Mouse (Mus musculus) Patski (cell line): ENCODE measurements around the gene Ift172. TPM values are rescaled to one million over a fixed set of nuclear protein-coding genes. Genes with fewer than 3 reads are reported as not detected.

ENCODE experiments used
- ATAC-seq: fragments of 100-300 bp; one replicate; pipeline ENCODE4 v1.8.0; 2021
- CTCF ChIA-PET: fragments of 350-600 bp; sonication (Branson Sonifier 250); formaldehyde crosslinking; loops from one replicate; lab custom pipeline; 2022; ENCODE audit warnings: inconsistent platforms; lab: Charles Lee
- POLR2A ChIA-PET: fragments of 350-600 bp; sonication (Branson Sonifier 250); formaldehyde crosslinking; loops from one replicate; lab custom pipeline; 2022; ENCODE audit warnings: antibody characterized with exemption, inconsistent platforms; lab: Charles Lee
- DNase-seq: peaks from one replicate; pipeline ENCODE4 v3.0.0-alpha.2; 2011; ENCODE audit warnings: low read depth, low spot score
- H3K27me3 ChIP-seq: fragments of 371-371 bp; one replicate; pipeline ENCODE4 v1.5.1; 2021
- CTCF ChIP-seq: fragments of 100-300 bp; IDR thresholded peaks from one replicate; pipeline ENCODE4 v1.5.1; 2021
- in situ Hi-C: fragments of 300-500 bp; cut with MboI; formaldehyde crosslinking; loops from 3 replicates; pipeline ENCODE4 v1.11.1; 2018; ENCODE audit warnings: low pct_unique_long_range_greater_than_20kb, mixed read lengths
- polyA plus RNA-seq: library from polyadenylated mRNA; unstranded; gene quantifications from one replicate; pipeline ENCODE4 v1.2.3, GENCODE M21; 2021

The Ift172 gene
- polyA plus RNA-seq, 1 experiment from 2014 or later: 57.9 TPM

DNA sequence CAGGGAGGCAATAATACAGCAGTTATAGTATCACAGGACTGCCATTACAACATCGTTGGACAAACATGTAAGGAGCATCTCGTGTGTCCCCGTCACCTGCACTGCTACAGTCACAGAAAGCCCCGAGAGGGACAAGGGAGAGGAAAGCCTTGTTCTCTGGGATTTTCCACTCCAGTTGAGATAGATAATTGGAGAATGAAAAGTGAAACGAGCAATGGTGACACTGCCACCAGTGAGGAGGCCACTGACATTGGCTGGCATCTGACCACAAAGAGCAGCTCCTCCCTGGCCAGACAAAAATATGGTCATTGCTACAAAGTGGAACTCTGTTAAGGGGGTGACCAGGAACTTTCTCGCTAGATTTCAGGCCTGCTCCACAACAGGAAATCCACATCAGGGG, 23.2 kb downstream of the Ift172 start:
- ChIA-PET POLR2A (interaction anchor here (0.9 kb wide), 1 partner anchor 25 kb away, joined by 7 read pairs; no protein-coding TSS in a partner anchor), CTCF (no interaction called here)
- ATAC-seq (no peak), DNase-seq (no peak)
- in situ Hi-C loops: no loop called here
- no peaks in the 10 kb centered on the region for H3K27me3 ChIP-seq
- no peak for TF ChIP-seq CTCF

DNA sequence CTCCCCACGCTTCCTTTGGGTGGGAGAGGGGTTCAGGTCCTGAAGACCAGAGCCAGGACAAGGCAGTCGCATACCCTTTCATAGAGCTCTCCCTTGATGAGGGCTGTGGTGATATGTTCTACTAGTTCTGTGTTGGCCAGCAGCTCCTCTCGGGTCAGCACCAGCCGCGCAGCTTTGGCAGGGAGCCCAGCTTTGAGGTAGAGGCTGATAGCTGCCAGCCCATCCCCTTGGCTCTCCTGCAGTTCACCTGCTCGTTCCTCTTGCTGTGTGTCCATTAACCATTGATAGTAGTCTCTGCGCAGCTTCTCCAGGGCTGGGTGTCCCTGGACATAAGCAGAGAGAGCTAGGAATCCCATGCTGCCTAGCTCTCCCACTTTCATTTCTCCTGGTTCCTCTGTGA, 24.8 kb downstream of the Ift172 start:
- CTCF ChIA-PET: no interaction called here
- in situ Hi-C loops: no loop called here

DNA sequence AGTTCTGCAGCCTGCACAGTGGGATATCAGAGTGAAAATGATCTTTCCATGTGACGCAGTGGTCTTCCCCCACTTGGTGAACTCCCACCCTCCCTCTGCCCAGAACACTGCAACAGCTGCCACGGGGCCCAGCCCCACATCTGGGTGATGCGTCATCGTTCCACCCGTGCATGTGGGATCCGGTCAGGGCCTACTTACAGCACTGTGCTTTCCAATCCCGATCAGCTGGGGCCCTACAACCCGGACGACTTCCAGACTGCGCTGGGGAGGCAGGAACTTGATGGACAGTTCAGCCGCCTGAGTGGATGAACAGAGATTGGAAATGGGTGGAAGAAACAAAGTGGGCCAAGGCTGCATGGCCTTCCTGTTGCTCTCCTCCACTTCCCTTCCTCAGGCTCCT, 33.3 kb downstream of the Ift172 start:
- DNase-seq (no peak), ATAC-seq (no peak)
- in situ Hi-C loops: loop anchor here (10.0 kb wide), 1 partner anchor 67 kb away; no protein-coding TSS in a partner anchor
- TF ChIP-seq CTCF: no peak
- POLR2A ChIA-PET: no interaction called here
- no peaks in the 10 kb centered on the region for H3K27me3 ChIP-seq
- CTCF ChIA-PET: interaction anchor here (1.3 kb wide), 1 partner anchor 15 kb away, joined by 4 read pairs; no protein-coding TSS in a partner anchor

More for the DNA sequence above, 24.8 kb downstream of the Ift172 start:
- no peaks in the 10 kb centered on the region for H3K27me3 ChIP-seq
- ATAC-seq: no peak
- no peak for DNase-seq
- no peak for TF ChIP-seq CTCF
- POLR2A ChIA-PET: no interaction called here

DNA sequence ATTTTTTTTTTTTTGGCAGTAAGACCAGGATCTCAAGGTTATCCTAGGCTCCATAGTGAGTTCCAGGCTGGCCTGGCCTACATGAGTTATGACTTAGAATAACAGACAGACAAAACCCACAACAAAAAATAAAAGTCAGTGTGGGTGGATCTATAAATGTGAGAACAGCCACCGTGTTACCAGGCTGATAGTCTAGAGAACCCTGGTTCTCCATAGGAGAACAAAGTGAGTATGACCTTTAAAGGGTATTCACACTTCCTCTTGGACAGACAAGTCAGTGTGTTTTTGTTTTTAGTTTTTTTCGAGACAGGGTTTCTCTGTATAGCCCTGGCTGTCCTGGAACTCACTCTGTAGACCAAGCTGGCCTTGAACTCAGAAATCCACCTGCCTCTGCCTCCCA, 34.9 kb downstream of the Ift172 start:
- no peak for DNase-seq
- TF ChIP-seq CTCF: no peak
- in situ Hi-C loops: loop anchor here (10.0 kb wide), 1 partner anchor 69 kb away; no protein-coding TSS in a partner anchor
- CTCF ChIA-PET: no interaction called here
- POLR2A ChIA-PET: interaction anchor here (0.6 kb wide), 1 partner anchor 416 kb away, joined by 5 read pairs; no protein-coding TSS in a partner anchor
- ATAC-seq: no peak
- no peaks in the 10 kb centered on the region for H3K27me3 ChIP-seq

DNA sequence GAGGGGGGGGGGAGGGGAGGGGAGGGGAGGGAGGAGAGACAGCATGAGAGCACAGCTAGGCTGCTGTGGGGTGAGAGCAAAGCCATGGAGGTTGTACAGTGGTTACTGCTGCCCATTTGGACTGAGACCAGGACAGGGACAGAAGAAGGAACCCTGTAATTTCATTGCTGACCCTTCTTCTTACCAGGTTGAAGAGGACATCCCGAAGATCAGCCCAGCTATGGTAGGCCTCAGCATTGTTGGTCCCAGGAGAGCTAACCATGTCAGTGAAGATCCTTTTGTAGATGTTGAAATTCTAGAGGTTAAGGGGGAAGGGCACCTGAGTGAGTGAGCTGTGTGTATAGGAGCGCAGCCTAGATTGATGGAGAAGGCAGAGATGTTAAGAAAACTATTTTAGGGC, 35.5 kb downstream of the Ift172 start:
- in situ Hi-C loops: loop anchor here (10.0 kb wide), 1 partner anchor 69 kb away; no protein-coding TSS in a partner anchor

DNA sequence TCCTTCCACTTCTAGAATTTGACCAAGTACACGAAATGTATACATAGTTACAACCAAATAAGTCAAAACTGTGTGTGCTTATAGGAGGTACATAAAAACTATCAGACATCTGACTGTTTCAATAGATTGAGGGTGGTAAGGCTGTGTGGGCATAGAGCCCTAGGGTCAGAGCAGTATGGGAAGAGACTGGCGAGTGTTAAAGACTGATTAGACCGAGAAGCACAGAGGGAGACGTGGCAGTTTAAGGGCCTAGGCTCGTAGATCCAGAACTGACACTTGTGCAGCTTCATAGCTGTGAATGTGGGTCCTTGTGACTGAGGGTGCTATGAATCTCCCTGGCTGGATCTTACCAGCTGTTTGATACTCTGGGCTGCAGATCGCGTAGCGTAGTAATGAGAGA, 36.0 kb downstream of the Ift172 start:
- in situ Hi-C loops: loop anchor here (10.0 kb wide), 1 partner anchor 70 kb away; no protein-coding TSS in a partner anchor
- ChIA-PET POLR2A (interaction anchor here (0.6 kb wide), 1 partner anchor 16 kb away, joined by 3 read pairs; no protein-coding TSS in a partner anchor), CTCF (interaction anchor here (0.9 kb wide), 1 partner anchor 11 kb away, joined by 3 read pairs; no protein-coding TSS in a partner anchor)
- ATAC-seq (no peak), DNase-seq (no peak)
- no peak for TF ChIP-seq CTCF
- no peaks in the 10 kb centered on the region for H3K27me3 ChIP-seq

More for the DNA sequence above, 35.5 kb downstream of the Ift172 start:
- ChIA-PET POLR2A (interaction anchor here (0.6 kb wide), 2 partner anchors 15 to 417 kb away, joined by 3 to 5 read pairs; no protein-coding TSS in a partner anchor), CTCF (no interaction called here)
- ATAC-seq (no peak), DNase-seq (no peak)
- no peaks in the 10 kb centered on the region for H3K27me3 ChIP-seq
- TF ChIP-seq CTCF: no peak

DNA sequence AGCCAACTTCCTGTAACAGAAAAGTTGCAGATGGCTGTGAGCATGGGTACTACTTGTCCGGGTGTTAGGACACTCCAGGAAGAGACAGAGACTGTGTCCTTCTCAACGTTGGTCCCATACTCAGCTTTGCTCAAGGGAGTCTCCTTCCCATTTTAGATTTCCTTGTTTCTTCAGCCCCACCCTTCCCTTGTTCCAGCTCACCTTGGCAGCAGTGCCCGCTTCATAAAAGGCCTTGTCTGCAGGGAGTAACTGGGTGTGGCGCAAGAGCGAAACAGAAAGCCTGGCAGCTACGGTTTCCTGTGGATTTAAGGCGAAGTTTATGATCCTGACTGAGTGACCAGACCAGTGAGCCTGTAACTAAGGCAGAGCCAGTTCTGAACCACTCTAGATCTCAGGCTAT, 36.5 kb downstream of the Ift172 start:
- no peaks in the 10 kb centered on the region for H3K27me3 ChIP-seq
- no peak for DNase-seq
- ChIA-PET POLR2A (interaction anchor here (0.6 kb wide), 1 partner anchor 16 kb away, joined by 3 read pairs; no protein-coding TSS in a partner anchor), CTCF (interaction anchor here (0.9 to 1.7 kb wide), 2 partner anchors 11 to 74 kb away, joined by 3 read pairs; no protein-coding TSS in a partner anchor)
- TF ChIP-seq CTCF: no peak
- ATAC-seq: no peak
- in situ Hi-C loops: loop anchor here (10.0 kb wide), 1 partner anchor 70 kb away; no protein-coding TSS in a partner anchor

DNA sequence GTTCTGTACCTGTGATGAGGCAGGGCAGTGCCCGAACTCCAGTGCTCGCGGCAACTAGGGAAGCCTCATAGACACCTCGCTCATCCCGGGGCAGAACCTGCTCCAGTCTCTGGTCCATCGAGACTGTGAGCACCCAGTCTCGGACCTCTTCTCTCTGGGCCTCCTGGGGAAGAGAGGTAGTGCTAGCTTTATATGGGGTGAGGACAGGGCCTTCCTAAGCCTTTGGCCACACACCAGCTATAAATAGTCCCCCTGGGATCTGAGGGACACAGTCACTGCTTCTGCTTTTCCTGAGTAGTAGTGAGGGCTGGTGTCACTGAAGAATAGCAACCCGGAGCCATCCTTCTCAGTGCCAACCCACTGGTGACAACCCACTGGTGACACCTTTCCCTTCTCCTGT, 37.1 kb downstream of the Ift172 start:
- in situ Hi-C loops: loop anchor here (10.0 kb wide), 1 partner anchor 71 kb away; no protein-coding TSS in a partner anchor
- CTCF ChIA-PET: interaction anchor here (0.9 to 1.7 kb wide), 2 partner anchors 10 to 74 kb away, joined by 3 read pairs; no protein-coding TSS in a partner anchor
- DNase-seq (no peak), ATAC-seq (no peak)
- no peak for TF ChIP-seq CTCF
- H3K27me3 ChIP-seq: no peaks in the 10 kb centered on the region
- POLR2A ChIA-PET: no interaction called here

DNA sequence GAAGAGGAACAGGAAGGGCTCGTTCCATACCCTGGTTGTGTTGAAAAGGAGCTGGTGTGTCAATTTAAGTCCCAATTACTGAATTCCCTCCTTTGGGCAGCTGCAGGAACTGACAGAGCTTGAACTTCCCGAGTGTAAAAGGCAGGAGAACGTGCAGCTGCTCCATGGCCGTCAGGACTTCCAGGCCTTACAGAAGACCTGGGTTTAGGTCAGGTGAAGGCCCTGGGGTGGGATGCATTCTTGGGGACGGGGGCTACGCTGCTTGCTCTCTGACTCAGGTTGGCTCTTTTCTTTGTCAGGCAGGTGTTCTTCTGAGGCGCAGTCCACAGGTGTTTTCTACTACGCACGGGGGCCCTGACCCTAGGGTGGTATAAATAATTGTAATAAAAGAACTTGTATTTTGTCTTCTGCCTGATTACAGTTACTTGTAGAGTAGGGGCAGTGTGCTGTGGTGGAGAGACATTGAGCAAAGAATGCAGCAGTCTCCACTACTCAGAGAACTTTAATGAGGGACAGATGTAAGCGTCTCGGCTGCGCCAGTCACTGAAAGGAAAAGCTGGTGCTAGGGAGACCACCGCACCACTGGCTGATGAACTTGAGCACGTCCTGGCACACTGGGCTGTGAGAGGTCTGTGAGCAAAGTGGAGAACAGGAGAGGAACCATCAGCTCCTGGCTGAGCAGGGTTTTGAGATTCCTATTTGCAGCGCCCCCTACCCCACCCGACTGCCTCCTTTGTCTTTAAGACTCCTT, 37.9 kb downstream of the Ift172 start:
- TF ChIP-seq CTCF: no peak
- CTCF ChIA-PET: interaction anchor here (0.9 to 1.7 kb wide), 3 partner anchors 11 to 75 kb away, joined by 3 read pairs; no protein-coding TSS in a partner anchor
- H3K27me3 ChIP-seq: no peaks in the 10 kb centered on the region
- POLR2A ChIA-PET: interaction anchor here (0.6 kb wide), 1 partner anchor 35 kb away, joined by 3 read pairs; no protein-coding TSS in a partner anchor
- in situ Hi-C loops: loop anchor here (10.0 kb wide), 1 partner anchor 72 kb away; no protein-coding TSS in a partner anchor
- ATAC-seq: no peak
- DNase-seq: no peak

DNA sequence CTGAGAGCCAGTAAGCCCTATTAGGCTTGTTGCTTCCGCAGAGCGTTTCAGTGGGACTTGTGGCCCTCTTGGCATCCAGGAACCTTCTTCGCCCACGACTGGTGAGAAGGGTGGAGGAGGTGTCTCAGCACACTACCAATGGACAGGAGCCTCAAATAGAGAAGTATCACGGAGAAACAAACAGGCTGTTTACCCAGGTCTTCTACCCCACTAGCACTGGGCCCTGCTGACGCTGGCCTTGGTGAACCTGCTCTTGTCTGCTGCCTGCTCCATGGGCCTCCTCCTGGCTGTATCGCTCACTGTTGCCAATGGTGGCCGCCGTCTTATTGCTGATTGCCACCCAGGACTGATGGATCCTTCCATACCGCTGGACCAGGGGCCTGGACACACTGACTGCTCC, 38.8 kb downstream of the Ift172 start:
- ATAC-seq: no peak

More for the DNA sequence above, 38.8 kb downstream of the Ift172 start:
- POLR2A ChIA-PET: no interaction called here
- CTCF ChIA-PET: interaction anchor here (0.9 to 1.2 kb wide), 2 partner anchors 12 to 33 kb away, joined by 3 read pairs; no protein-coding TSS in a partner anchor
- H3K27me3 ChIP-seq: no peaks in the 10 kb centered on the region
- DNase-seq: no peak
- in situ Hi-C loops: loop anchor here (10.0 kb wide), 1 partner anchor 73 kb away; no protein-coding TSS in a partner anchor
- no peak for TF ChIP-seq CTCF
